Mouse (Mus musculus): ENCODE results near the gene Kazn. TPM values are rescaled to one million over a fixed set of nuclear protein-coding genes. Genes with fewer than 3 reads are reported as not detected.

Gene Kazn
- total RNA-seq, 1 experiment from 2014 or later = 35.8 TPM

DNA sequence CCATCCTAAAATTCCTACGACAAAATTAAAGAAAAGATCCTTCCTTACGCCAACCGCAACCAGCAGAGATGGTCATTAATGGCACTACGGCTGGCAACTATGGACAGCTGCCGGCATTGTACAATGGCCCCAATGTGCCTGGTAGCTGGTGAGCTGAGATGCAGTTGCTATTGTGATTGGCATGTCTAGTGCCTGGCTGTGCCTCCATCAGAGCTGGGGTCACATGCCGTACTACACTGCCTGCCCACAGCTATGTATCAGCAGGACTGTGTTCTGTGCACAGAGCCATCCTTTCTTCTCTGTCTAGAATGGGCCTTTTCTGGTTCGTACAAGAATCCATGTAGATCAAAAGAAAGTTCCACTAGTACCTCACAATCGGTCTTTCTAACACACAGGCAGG is 49.2 kb downstream of the Kazn start:
- no peak for DNase-seq

GRCm38 (mm10) chr4:142188501-142188900 is 50.7 kb downstream of the Kazn start:
- no peak for DNase-seq

DNA sequence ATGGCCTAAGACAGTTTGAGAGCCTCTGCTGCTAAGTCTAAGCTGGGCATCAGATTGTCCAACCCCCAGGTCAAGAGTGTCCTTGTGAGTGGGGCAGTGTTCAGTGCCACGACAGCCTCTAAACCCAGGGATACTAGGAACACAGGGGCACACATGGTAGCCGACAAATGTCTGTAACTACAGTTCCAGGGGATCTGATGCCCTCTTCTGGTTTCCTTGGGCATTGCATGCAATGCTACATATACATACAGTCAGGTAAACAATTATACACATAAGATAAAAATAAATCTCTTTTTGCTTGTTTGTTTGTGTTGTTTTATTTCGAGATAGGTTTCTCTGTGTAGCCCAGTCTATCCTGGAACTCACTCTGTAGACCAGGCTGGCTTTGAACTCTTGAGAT is 53.0 kb downstream of the Kazn start:
- no peak for DNase-seq

DNA sequence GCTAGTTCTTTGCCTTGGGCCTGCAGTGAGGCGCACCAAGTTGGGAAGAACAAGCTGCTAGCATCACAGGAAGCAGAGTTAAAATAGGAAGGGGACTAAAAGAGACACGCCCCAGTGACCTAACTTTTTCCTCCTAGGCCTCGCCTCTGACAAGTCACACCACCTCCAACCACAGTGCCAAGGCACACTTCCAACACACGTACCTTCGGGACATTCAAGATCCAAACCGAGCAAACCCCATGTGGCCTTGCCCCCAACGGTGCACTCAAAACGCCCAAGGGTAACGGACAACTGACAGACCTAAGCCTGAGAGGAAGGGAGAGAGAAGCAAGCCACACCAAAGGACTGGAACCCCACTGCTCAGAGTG is 53.7 kb downstream of the Kazn start:
- no peak for DNase-seq

- no peak for DNase-seq
Observed at GRCm38 (mm10) chr4:142184852-142185532, 54.2 kb downstream of the Kazn start.

GRCm38 (mm10) chr4:142183591-142183990 is 55.6 kb downstream of the Kazn start:
- no peak for DNase-seq

DNA sequence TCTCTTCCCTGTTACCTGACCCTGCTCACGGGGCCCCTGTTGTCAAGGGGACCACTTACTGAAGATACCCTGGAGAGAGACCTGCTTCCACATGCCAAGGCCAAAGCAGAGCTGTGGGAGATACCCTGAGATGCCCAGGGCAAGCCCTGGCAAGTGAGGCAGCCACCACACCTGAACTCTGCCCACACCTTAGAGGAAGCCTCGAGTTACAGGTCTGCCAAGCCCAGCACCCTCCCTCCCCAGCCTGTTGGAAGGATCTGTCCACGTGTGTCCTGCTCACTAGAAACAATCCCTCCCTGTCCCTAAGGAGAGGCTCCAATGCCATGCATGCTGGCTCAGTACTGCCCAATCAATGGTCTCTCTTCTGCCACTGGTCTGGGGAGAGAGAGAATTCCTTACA is 56.2 kb downstream of the Kazn start:
- no peak for DNase-seq

GRCm38 (mm10) chr4:142181646-142182045 is 57.6 kb downstream of the Kazn start:
- no peak for DNase-seq

GRCm38 (mm10) chr4:142180874-142181273 is 58.3 kb downstream of the Kazn start:
- no peak for DNase-seq

- DNase-seq = peak; percentile 81
Observed at GRCm38 (mm10) chr4:142180289-142180688, 58.9 kb downstream of the Kazn start.

DNA sequence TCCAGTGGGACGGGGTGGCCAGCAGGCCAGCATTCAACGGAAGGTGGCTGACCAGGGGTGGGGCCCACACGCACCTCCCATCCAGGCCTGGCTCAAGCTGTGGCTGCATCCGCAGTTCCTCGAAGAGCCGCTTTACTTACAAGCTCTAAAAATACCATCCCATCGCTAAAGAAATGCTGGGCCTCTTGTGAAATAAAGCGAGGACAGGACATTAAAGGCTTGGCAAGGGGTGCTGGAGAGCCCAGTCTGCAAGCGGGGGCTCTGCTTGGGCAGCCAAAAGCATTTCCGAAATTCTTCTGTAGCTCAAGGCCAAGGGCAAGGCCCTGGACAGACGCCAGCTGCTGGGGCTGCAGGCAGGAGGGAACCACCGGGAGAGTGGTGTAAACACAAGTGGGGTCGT is 59.7 kb downstream of the Kazn start:
- peak; percentile 93 for DNase-seq

GRCm38 (mm10) chr4:142176732-142177131 is 62.5 kb downstream of the Kazn start:
- no peak for DNase-seq

GRCm38 (mm10) chr4:142173981-142174485 is 65.2 kb downstream of the Kazn start:
- DNase-seq = no peak

DNA sequence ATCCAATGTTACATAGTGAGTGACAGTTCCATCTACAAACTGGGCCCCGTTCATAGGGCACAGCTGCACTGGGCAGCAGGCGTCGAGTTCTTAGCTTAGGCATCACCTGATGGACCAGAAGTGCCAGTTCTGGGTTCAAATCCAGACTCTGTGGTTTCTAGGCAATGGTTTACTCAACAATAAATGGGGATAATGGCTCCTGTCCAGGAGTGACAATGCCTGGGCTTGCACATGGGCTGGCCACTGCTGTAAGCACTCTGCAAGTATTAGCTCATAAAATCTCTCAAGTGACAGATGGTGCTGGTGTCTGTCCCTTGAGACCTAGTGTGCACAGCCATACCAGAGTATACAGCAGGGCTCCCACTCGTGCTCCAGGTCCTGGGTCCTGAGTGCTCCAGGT is 66.3 kb downstream of the Kazn start:
- DNase-seq = no peak

DNA sequence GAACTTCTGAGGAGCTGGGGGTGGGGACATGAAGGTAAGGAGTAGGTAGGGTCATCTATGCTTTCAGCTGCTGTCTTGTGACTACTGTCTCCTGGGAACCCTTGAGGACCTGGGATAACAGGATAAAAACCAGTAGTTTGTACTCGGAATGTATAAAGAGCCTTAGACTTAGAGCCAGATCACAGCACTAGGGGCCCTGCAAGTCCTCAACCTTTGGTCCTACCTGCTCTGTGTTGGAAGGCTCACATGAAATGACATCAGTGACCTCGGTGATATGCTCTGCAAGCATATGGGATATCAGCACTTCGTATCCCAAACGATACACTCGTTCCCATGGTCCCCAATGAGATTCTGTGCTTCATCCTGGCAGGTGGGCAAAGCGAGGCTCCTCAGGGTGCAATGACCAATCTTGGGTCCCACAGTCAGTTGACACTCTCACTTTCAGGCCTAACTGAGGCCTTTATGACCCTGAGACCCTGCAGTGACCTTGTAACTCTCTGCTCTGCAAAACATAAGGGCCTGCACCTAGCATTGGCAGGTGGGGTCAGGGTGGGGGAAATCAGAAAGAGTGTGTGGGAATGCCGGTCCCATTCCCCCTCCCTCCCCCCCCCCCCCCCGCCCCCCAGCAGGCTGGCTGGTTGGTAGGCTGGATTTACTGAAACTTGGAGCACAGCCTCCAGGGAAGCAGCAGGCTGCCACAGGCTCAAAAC is 67.3 kb downstream of the Kazn start:
- no peak for DNase-seq

DNA sequence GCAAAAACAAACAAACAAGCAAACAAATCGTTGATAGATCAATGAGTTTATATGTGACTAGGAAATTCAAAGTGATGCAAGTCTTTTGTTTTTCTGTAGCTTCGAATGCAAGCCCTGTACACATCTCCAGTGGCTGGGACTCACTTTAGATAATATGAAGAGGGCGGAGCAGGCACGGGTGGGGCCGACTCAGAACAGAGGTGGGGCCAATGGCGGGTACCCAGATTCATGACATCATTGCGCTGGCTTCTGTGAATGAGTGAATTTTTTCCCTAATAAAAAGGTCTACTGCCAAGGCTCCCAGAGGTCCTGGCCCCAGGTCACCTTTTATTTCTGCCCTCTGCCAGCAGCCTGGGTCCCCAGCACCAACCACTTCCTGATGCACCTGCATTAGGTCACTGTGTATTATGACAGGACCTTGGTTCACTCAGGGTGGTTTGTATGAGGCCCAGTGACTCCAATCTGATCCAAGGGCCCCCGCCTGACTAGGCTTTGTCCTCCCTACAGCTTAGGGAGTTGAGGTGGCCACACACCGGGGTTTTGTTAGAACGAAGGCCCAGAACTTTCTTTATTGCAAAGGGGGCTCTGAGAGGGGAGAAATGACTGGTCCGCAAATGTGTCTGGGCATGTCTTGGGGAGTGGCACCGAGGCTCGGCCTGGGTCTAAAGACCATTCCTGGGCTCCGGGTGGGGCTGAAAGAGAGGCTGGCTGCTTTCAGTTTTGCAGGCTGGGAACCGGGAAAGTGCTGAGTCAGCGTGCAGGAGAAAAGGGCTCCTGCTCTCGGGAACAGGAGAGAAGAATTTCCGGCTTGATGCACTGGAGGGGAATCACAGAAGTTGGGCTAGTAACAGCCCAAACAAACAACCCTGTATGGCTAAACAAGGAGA is 68.1 kb downstream of the Kazn start:
- peak; percentile 42 for DNase-seq

DNA sequence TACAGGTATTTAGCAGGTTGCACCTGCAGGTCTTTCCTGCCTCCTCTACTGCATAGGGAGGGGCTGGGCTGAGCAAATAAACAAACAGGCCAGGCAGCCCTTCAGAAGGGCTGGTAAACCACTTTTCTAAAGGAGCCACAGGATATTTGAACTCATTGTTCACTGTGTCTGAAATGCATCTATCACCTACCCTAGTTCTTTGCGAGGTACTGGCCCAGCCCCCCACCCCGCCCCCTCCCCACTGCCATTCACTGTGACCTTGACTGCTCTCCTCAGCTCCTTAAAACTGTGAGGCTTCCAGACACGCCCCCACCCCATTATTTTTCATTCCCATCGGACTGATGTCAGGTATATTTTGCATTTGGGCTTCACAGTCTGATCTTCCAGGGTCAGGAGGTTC is 69.6 kb downstream of the Kazn start:
- no peak for DNase-seq

- DNase-seq = no peak
Observed at GRCm38 (mm10) chr4:142168352-142168751, 70.8 kb downstream of the Kazn start.

GRCm38 (mm10) chr4:142165835-142166701 is 73.1 kb downstream of the Kazn start:
- peak; percentile 56 for DNase-seq

GRCm38 (mm10) chr4:142165363-142165762 is 73.8 kb downstream of the Kazn start:
- DNase-seq = peak; percentile 37

- DNase-seq = no peak
Observed at GRCm38 (mm10) chr4:142164386-142164785, 74.8 kb downstream of the Kazn start.

GRCm38 (mm10) chr4:142163862-142164261 is 75.3 kb downstream of the Kazn start:
- DNase-seq = no peak
